8 mouse cellular contexts compared by ENCODE assay signal in genomic region chr2:70661715-70662495, GRCm38 (mm10). TPM values are rescaled to one million over a fixed set of nuclear protein-coding genes. Genes with fewer than 3 reads are reported as not detected.
A peak's percentile ranks its signal among the peaks of the same experiment; 100 is the strongest.
DNase-seq lines count a peak whose midpoint lies in the region; ATAC-seq and TF ChIP-seq lines count a peak whose summit lies in the region.

TSS of gene Gm26558 (minus strand) at chr2:70662108.

- H3K9me3 ChIP-seq in forebrain, embryonic 11.5 days (ENCODE audit: control insufficient read depth, low read length): no peaks in the 10 kb centered on the region
- H3K9me3 ChIP-seq in kidney, postnatal 0 days (replicated peaks; ENCODE audit: low read length): no peaks in the 10 kb centered on the region

- H3K9ac ChIP-seq in forebrain, embryonic 11.5 days (ENCODE audit: low read length): peak within 1 kb of the TSS; percentile 86
- peak within 1 kb of the TSS; percentile 98 for H3K9ac ChIP-seq in kidney, postnatal 0 days (ENCODE audit: low read depth, low read length)

- WGBS in forebrain, embryonic 11.5 days: under 1% methylated on average over 51 of the region's 54 CpGs
- WGBS in kidney, postnatal 0 days: under 1% methylated on average over 50 of the region's 54 CpGs

- H3K4me1 ChIP-seq in forebrain, embryonic 11.5 days (replicated peaks; ENCODE audit: control insufficient read depth, insufficient read depth, low read length): no peaks in the 10 kb centered on the region; the same call in 1 of the 2 replicates
- H3K4me1 ChIP-seq in kidney, postnatal 0 days (replicated peaks; ENCODE audit: insufficient read depth, low read length): peaks cover 9% of the 10 kb centered on the region; the same call in 1 of the 2 replicates

- H3K4me3 ChIP-seq in forebrain, embryonic 11.5 days (ENCODE audit: low read depth, low read length): peak within 1 kb of the TSS; percentile 63
- peak within 1 kb of the TSS; percentile 90 for H3K4me3 ChIP-seq in kidney, postnatal 0 days (replicated peaks; ENCODE audit: low read depth, low read length)

- DNase-seq in frontal cortex, postnatal 25 days (ENCODE audit: low spot score in 2 of 2): no peak
- peak; percentile 6 for DNase-seq in urinary bladder, adult 18-20 months (ENCODE audit: low spot score in 2 of 2)
- DNase-seq in urinary bladder, postnatal 4 days (ENCODE audit: low spot score in 2 of 2): no peak
- peak; percentile 50 for DNase-seq in forebrain, embryonic 11.5 days (ENCODE audit: low spot score)
- peak; percentile 48 for DNase-seq in kidney, postnatal 0 days (ENCODE audit: low spot score)
- no peak for DNase-seq in adrenal gland, postnatal 10 days

- peak; percentile 41 for ATAC-seq in frontal cortex, adult (ENCODE audit: low TSS enrichment)
- ATAC-seq in forebrain, embryonic 11.5 days (replicated peaks; ENCODE audit: low FRiP score): peak; percentile 87
- ATAC-seq in kidney, postnatal 0 days (replicated peaks; ENCODE audit: low FRiP score, low read depth): peak; percentile 82
- peak; percentile 31; the same call in 1 of the 2 replicates for ATAC-seq in megakaryocyte-erythroid progenitor cell, adult 5-6 weeks (replicated peaks; ENCODE audit: low FRiP score, low TSS enrichment, poor library complexity, severe bottlenecking)

- no peak for TF ChIP-seq CTCF in kidney, postnatal 0 days (IDR thresholded peaks at IDR 0.05; ENCODE audit: low read depth)

- peak within 1 kb of the TSS; percentile 77 for H3K27ac ChIP-seq in forebrain, embryonic 11.5 days (ENCODE audit: low read depth, low read length)
- H3K27ac ChIP-seq in kidney, postnatal 0 days: peak within 1 kb of the TSS; percentile 97

- H3K4me2 ChIP-seq in forebrain, embryonic 11.5 days (ENCODE audit: low read depth, low read length, severe bottlenecking): peak within 1 kb of the TSS; percentile 83
- H3K4me2 ChIP-seq in kidney, postnatal 0 days (ENCODE audit: low read length): peak within 1 kb of the TSS; percentile 71

- H3K36me3 ChIP-seq in forebrain, embryonic 11.5 days (ENCODE audit: control insufficient read depth, insufficient read depth, low read length): no peaks in the 10 kb centered on the region
- no peaks in the 10 kb centered on the region for H3K36me3 ChIP-seq in kidney, postnatal 0 days (ENCODE audit: insufficient read depth, low read length)

- H3K27me3 ChIP-seq in forebrain, embryonic 11.5 days (ENCODE audit: control insufficient read depth, insufficient read depth, low read length): no peaks in the 10 kb centered on the region
- H3K27me3 ChIP-seq in kidney, postnatal 0 days (ENCODE audit: insufficient read depth, low read length): no peaks in the 10 kb centered on the region; the same call in 1 of the 2 replicates

RNA-seq across cellular contexts. Expression of gene Gm26558, which starts in this region (rescaled TPM):
- 4.2 and 4.8 TPM in 2 replicates for polyA plus RNA-seq in forebrain, embryonic 11.5 days (2014; fragmentation: Nextera tagmentation; extraction: Ambion mirVana)
- 3.1 and 5.0 TPM in 2 replicates for polyA plus RNA-seq in kidney, postnatal 0 days (2015; fragmentation: Nextera tagmentation; extraction: Ambion mirVana)
- not detected in 2 replicates for total RNA-seq in megakaryocyte-erythroid progenitor cell, adult 5-6 weeks (2014; fragmentation: Nextera tagmentation)
- total RNA-seq in megakaryocyte-erythroid progenitor cell, adult 5-6 weeks (2017): not detected in 2 replicates
- under 1 TPM; 0.33 to 0.48 TPM for total RNA-seq in adrenal gland, postnatal 10 days (2021)

Comparison
In these comparisons a context has a peak if more than half of its experiments do, and no peak if none do; other contexts are left out.
1. DNase-seq: peak in urinary bladder, adult 18-20 months (2 of 2), forebrain, embryonic 11.5 days (single experiment) and kidney, postnatal 0 days (single experiment); none in frontal cortex, postnatal 25 days (0 of 2), urinary bladder, postnatal 4 days (0 of 2) and adrenal gland, postnatal 10 days (single experiment).
2. Peak in ATAC-seq in megakaryocyte-erythroid progenitor cell, adult 5-6 weeks; RNA of the gene not detected or under 1 TPM.
3. ATAC-seq: peak in every context shown above with its lines; median percentile 87 in forebrain, embryonic 11.5 days; 82 in kidney, postnatal 0 days; 41 in frontal cortex, adult; 31 in megakaryocyte-erythroid progenitor cell, adult 5-6 weeks.